Mouse (Mus musculus) limb, embryonic 13.5 days (tissue): ENCODE data around the gene Unc5cl. TPM values are rescaled to one million over a fixed set of nuclear protein-coding genes. Genes with fewer than 3 reads are reported as not detected.
A peak's percentile ranks its signal among the peaks of the same experiment; 100 is the strongest.

ENCODE experiments used
- ATAC-seq: fragments of 200-750 bp; cut with Nextera tagmentation; 2 replicates; pipeline ENCODE4 v1.8.0; 2017; ENCODE audit warnings: low read depth, moderate number of reproducible peaks, moderate TSS enrichment; ENCODE audit not compliant: low FRiP score
- H3K27ac ChIP-seq: fragments of 300-500 bp; sonication (generic); 2 replicates; pipeline ENCODE4 v1.5.1; 2015; ENCODE audit warnings: inconsistent platforms, mild to moderate bottlenecking, moderate library complexity
- H3K27me3 ChIP-seq: fragments of 300-500 bp; sonication (generic); 2 replicates; pipeline ENCODE4 v1.6.1; 2015; ENCODE audit warnings: mild to moderate bottlenecking, inconsistent platforms
- H3K36me3 ChIP-seq: fragments of 300-500 bp; sonication (generic); 2 replicates; pipeline ENCODE4 v1.6.1; 2015; ENCODE audit warnings: inconsistent platforms, mild to moderate bottlenecking, moderate library complexity
- H3K4me1 ChIP-seq: fragments of 300-500 bp; sonication (generic); 2 replicates; pipeline ENCODE4 v1.6.1; 2015; ENCODE audit warnings: inconsistent platforms
- H3K4me2 ChIP-seq: fragments of 300-500 bp; sonication (generic); replicated peaks from 2 replicates; pipeline ENCODE4 v1.6.1; 2015; ENCODE audit warnings: inconsistent platforms, mild to moderate bottlenecking, moderate library complexity
- H3K4me3 ChIP-seq: fragments of 300-500 bp; sonication (generic); 2 replicates; pipeline ENCODE4 v1.5.1; 2015; ENCODE audit warnings: moderate library complexity, mild to moderate bottlenecking, inconsistent platforms
- H3K9ac ChIP-seq: fragments of 300-500 bp; sonication (generic); 2 replicates; pipeline ENCODE4 v1.6.1; 2015; ENCODE audit warnings: mild to moderate bottlenecking, inconsistent platforms
- H3K9me3 ChIP-seq: fragments of 300-500 bp; sonication (generic); 2 replicates; pipeline ENCODE4 v1.6.1; 2016; ENCODE audit warnings: inconsistent platforms
- WGBS: fragments of 180-500 bp; shearing (Covaris S2); methylation state at CpG from one replicate; pipeline ENCODE4 v1.1.7; 2015; 5-methylcytosine and 5-hydroxymethylcytosine counted together
- polyA plus RNA-seq: library from polyadenylated mRNA; unstranded; fragments of >200 nt; fragmentation: Nextera tagmentation; extraction: Ambion mirVana; gene quantifications from 2 replicates; pipeline ENCODE4 v1.2.1, GENCODE M21; 2015

Unc5cl gene
- polyA plus RNA-seq, 1 experiment from 2014 or later, result 0.31 TPM

GRCm38 (mm10) chr17:48489466-48489865 is 34.8 kb downstream of the Unc5cl start:
- Histone ChIP-seq H3K4me3 (no peak overlapping the region), H3K27me3 (no peaks in the 10 kb centered on the region), H3K4me1 (peaks cover 6% of the 10 kb centered on the region), H3K9ac (no peak overlapping the region), H3K27ac (no peak overlapping the region), H3K36me3 (no peaks in the 10 kb centered on the region), H3K4me2 (no peak overlapping the region), H3K9me3 (no peaks in the 10 kb centered on the region)
- no peak; the same call in 1 of the 2 replicates for ATAC-seq
- WGBS, result 92% methylated on average over 3 of the region's 3 CpGs

DNA sequence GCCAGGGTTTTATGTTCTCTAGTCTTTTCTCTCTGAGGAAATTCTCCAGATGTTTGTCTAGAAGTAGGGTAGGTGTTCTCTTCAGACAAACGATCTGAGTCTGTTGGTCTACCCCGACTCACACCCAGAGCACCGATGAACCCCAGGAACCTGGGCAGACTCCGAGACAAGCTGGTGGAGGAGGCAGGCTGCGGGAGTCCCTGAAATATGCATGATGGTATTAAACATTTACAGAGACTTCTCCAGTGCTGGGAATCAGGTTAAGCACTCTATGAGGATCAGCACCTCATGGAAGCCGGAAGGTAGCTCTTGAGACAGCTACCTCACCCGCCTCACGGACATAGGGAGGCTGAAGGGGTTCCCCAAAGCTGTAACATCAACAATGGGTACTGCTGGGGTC is 37.9 kb downstream of the Unc5cl start:
- 90% methylated on average over 8 of the region's 8 CpGs for WGBS
- no peak overlapping the region for H3K9ac ChIP-seq

GRCm38 (mm10) chr17:48493582-48493981 is 38.9 kb downstream of the Unc5cl start:
- 36% methylated on average over 7 of the region's 7 CpGs for WGBS
- Histone ChIP-seq H3K4me1 (peaks cover 7% of the 10 kb centered on the region), H3K9ac (no peak overlapping the region), H3K27ac (no peak overlapping the region), H3K9me3 (no peaks in the 10 kb centered on the region), H3K27me3 (no peaks in the 10 kb centered on the region), H3K4me3 (no peak overlapping the region), H3K36me3 (no peaks in the 10 kb centered on the region), H3K4me2 (no peak overlapping the region)
- ATAC-seq, result no peak

More for the DNA sequence above, 37.9 kb downstream of the Unc5cl start:
- no peaks in the 10 kb centered on the region for H3K9me3 ChIP-seq
- ATAC-seq, result no peak
- H3K27ac ChIP-seq, result no peak overlapping the region
- H3K36me3 ChIP-seq, result no peaks in the 10 kb centered on the region
- H3K27me3 ChIP-seq, result no peaks in the 10 kb centered on the region
- no peak overlapping the region for H3K4me3 ChIP-seq
- no peak overlapping the region for H3K4me2 ChIP-seq
- H3K4me1 ChIP-seq, result peaks cover 7% of the 10 kb centered on the region

- H3K9me3 ChIP-seq, result no peaks in the 10 kb centered on the region
- ATAC-seq, result no peak
- 46% methylated on average over 8 of the region's 8 CpGs for whole genome bisulfite sequencing
Observed at GRCm38 (mm10) chr17:48493986-48494385, 39.3 kb downstream of the Unc5cl start.

GRCm38 (mm10) chr17:48497986-48498385 is 43.3 kb downstream of the Unc5cl start:
- Histone ChIP-seq H3K36me3 (no peaks in the 10 kb centered on the region), H3K9ac (no peak overlapping the region), H3K27ac (no peak overlapping the region), H3K9me3 (no peaks in the 10 kb centered on the region), H3K4me3 (no peak overlapping the region), H3K4me1 (peaks cover 7% of the 10 kb centered on the region), H3K27me3 (no peaks in the 10 kb centered on the region), H3K4me2 (no peak overlapping the region)
- no peak for ATAC-seq
- 71% methylated on average over 3 of the region's 3 CpGs for WGBS

More at GRCm38 (mm10) chr17:48493986-48494385, 39.3 kb downstream of the Unc5cl start:
- Histone ChIP-seq H3K36me3 (no peaks in the 10 kb centered on the region), H3K4me3 (no peak overlapping the region), H3K4me1 (peaks cover 7% of the 10 kb centered on the region), H3K4me2 (no peak overlapping the region), H3K27me3 (no peaks in the 10 kb centered on the region), H3K9ac (no peak overlapping the region), H3K27ac (no peak overlapping the region)

DNA sequence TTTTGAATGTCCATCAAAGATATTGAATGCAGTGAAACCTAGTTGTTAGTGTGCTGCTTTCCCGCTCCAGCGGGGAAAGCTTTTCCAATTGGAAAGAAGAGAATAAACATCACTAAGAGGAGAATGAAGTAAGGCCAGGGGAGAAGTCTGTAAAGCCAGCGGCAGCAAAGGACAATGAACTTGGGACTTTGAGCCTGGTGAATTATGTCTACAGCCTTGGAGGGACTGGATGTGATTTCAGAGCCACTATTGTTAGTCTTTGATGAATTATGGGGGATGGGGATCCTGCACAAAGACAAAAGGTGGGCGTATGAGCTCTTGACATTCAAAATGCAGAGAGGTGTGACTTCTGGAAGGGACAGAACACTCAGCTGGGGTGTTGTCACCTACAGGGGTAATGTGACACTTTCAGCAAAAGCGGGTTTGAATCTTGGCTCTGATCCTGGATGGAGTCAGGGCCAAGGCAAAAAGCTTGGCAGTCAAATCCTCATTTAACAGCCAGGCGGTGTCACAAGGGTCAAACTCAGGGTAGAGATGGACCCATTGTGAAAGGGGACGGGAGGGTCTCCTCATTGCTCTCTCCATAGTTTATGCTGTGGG is 46.2 kb downstream of the Unc5cl start:
- Histone ChIP-seq H3K4me1 (peaks cover 14% of the 10 kb centered on the region), H3K9ac (no peak overlapping the region), H3K4me2 (no peak overlapping the region), H3K4me3 (no peak overlapping the region), H3K36me3 (no peaks in the 10 kb centered on the region), H3K27ac (no peak overlapping the region), H3K9me3 (0 out of 2 replicates have a peak, but pooled peaks cover 3% of the 10 kb centered on the region), H3K27me3 (no peaks in the 10 kb centered on the region)
- WGBS, result 80% methylated on average over 7 of the region's 7 CpGs
- no peak for ATAC-seq

DNA sequence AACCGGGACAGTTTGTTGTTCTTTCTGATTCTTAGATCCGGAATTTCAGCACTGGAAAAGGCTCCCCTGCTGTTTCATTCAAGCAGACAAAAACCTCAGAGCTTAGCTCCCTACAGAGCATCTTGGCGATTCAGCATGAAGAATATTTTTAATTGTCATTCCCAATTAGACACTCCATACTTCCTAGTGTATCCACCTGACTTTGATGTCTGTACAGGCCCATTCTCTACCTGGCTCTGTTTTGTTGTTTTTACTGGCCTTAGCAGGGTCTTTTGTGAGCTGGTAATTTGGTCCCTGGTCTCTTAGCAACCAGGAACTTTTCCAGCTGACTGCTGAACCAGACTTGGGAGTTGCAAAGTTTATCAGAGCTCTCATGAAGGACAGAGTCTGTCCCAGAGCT is 50.3 kb downstream of the Unc5cl start:
- H3K9ac ChIP-seq, result no peak overlapping the region
- no peaks in the 10 kb centered on the region for H3K36me3 ChIP-seq
- no peak overlapping the region for H3K4me2 ChIP-seq
- no peak for ATAC-seq
- peaks cover 14% of the 10 kb centered on the region for H3K4me1 ChIP-seq
- 0 out of 2 replicates have a peak, but pooled peaks cover 3% of the 10 kb centered on the region for H3K9me3 ChIP-seq
- H3K27ac ChIP-seq, result no peak overlapping the region
- H3K27me3 ChIP-seq, result no peaks in the 10 kb centered on the region
- 14% methylated on average over 3 of the region's 3 CpGs for WGBS
- H3K4me3 ChIP-seq, result no peak overlapping the region

DNA sequence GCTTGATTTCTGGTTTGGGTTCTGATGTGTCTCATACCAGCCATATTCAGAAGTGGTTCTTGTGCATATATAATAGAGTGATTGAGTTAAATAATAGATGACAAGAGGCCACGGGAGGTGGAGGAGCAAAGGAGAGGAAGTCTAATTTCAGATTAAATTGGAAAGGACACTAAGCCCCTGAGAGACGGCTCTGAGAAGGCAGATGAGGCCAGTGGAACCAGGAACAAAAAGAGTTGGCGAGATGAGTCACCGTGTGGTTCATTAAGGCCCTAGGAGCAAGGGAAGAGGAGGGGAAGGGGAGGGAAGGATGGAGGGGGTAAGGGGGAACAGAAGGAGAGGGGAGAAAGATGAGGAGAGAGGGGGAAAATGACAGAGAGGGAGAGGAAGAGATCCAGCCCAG is 52.3 kb downstream of the Unc5cl start:
- no peak overlapping the region for H3K4me2 ChIP-seq
- no peak overlapping the region for H3K9ac ChIP-seq
- H3K27me3 ChIP-seq, result no peaks in the 10 kb centered on the region
- no peak for ATAC-seq
- peaks cover 14% of the 10 kb centered on the region for H3K4me1 ChIP-seq
- H3K9me3 ChIP-seq, result 0 out of 2 replicates have a peak, but pooled peaks cover 3% of the 10 kb centered on the region
- no peaks in the 10 kb centered on the region for H3K36me3 ChIP-seq
- 71% methylated on average over 4 of the region's 4 CpGs for WGBS
- H3K4me3 ChIP-seq, result no peak overlapping the region
- H3K27ac ChIP-seq, result no peak overlapping the region

DNA sequence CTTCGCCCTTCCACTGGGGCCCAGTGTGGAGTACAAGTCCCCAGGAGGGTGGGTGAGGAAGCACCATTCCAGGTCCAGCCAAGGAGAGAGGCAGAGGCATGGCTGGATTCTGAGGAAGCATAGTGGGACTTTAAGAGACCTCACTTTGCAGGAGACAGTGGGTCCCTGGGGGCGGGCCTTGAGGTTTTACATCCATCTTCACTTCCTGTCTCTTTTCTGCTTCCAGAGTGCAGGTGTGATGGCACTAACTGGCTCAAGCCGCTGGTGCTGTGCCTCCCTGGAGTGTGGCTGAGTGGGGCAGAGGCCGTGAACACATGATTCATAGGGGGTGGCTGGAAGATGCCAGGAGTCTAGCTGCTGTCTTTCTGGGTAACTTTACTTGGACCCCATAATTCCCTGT is 54.9 kb downstream of the Unc5cl start:
- Histone ChIP-seq H3K9me3 (no peaks in the 10 kb centered on the region), H3K4me2 (no peak overlapping the region), H3K4me3 (no peak overlapping the region), H3K27me3 (no peaks in the 10 kb centered on the region), H3K36me3 (no peaks in the 10 kb centered on the region), H3K27ac (no peak overlapping the region), H3K9ac (no peak overlapping the region), H3K4me1 (peaks cover 26% of the 10 kb centered on the region)
- WGBS, result 68% methylated on average over 4 of the region's 4 CpGs
- no peak for ATAC-seq

DNA sequence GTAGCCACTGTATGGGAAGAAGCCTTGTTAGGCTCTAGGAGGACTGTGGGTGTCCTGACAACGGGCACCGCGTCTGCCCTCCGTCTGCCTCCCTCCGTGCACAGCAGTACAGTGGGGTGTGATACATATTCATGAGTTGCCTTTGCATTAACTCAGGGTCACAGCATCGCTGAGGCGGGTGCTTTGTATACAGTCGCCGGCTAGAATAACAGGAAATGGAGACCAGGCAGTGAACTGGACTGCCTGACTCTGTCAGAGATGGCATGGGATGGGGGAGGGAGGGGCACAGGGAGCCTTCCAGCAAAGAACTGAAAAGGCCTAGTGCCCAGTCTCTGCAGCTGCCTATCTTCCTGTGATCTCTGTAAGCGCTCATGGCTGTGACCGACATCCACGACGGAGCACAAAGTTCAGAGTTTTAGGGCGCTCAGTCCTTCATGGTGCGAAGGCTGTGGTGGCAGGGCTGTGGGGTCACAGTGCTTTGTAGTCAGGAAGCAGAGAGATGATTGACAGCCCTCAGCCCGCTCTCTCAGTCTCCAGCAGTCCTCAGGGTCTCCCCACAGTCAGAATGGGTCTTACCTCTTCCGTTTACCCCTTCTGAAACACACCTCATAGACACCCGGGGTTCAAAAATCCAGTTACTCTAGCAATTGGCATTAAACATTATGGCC is 58.0 kb downstream of the Unc5cl start:
- 46% methylated on average over 18 of the region's 18 CpGs for WGBS
- Histone ChIP-seq H3K36me3 (no peaks in the 10 kb centered on the region), H3K27ac (no peak overlapping the region), H3K9me3 (no peaks in the 10 kb centered on the region), H3K4me2 (no peak overlapping the region), H3K27me3 (no peaks in the 10 kb centered on the region), H3K9ac (0 out of 2 replicates have a peak overlapping the region, but pooled peaks have one; percentile 2), H3K4me1 (peaks cover 16% of the 10 kb centered on the region), H3K4me3 (no peak overlapping the region)
- peak; percentile 48; the same call in 1 of the 2 replicates for ATAC-seq

DNA sequence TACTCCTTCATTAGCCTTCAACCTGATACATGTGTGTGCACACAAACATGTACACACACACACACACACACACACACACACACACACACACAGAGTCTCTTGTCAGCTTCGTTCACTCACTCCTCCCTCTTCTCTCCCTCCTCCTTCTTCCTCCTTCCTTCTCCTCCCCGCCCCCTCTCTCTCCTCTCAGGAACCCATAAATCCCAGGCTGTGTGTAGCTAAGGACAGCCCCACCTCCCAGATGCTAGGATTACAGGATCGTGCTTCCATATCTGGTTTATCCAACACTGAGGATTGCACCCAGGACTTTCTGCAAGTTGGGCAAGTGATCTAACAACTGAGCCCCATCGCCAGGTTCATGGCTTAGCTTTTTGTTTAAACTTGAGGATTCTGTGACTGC is 59.9 kb downstream of the Unc5cl start:
- WGBS, result 23% methylated on average over 4 of the region's 4 CpGs
- H3K9me3 ChIP-seq, result no peaks in the 10 kb centered on the region
- no peaks in the 10 kb centered on the region for H3K27me3 ChIP-seq
- peaks cover 16% of the 10 kb centered on the region for H3K4me1 ChIP-seq
- H3K9ac ChIP-seq, result no peak overlapping the region
- ATAC-seq, result no peak
- H3K4me2 ChIP-seq, result no peak overlapping the region; the same call in 1 of the 2 replicates
- no peak overlapping the region for H3K4me3 ChIP-seq
- no peak overlapping the region for H3K27ac ChIP-seq
- H3K36me3 ChIP-seq, result no peaks in the 10 kb centered on the region

DNA sequence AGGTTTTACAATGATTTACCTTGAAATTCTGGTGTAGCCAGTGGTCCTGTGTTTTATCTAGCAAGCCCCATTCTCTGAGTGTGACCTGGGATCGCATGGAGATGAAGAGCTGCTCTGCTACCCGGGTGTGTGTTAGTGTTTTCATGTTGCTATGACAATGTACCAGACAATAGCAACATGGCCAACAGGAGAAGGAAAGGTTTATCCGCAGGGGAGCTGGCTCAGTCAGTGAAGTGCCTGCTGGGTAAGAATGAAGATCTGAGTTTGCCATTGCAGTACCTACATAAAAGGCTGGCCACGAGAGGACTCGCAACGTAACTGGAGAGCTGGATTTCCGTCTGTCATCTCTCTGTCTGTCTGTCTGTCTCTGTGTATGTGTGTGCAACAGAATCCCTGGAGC is 64.3 kb downstream of the Unc5cl start:
- Histone ChIP-seq H3K4me2 (no peak overlapping the region), H3K27me3 (no peaks in the 10 kb centered on the region), H3K36me3 (no peaks in the 10 kb centered on the region), H3K4me1 (peaks cover 9% of the 10 kb centered on the region; the same call in 1 of the 2 replicates), H3K4me3 (no peak overlapping the region), H3K9ac (no peak overlapping the region), H3K27ac (no peak overlapping the region), H3K9me3 (no peaks in the 10 kb centered on the region)
- 91% methylated on average over 7 of the region's 7 CpGs for WGBS
- no peak for ATAC-seq
